Mouse (Mus musculus) bone marrow macrophage, adult 2 months (primary cell): ENCODE measurements around the gene Acy3.

ENCODE experiments used
- CTCF ChIP-seq: IDR thresholded peaks from 2 replicates; pipeline ENCODE4 v1.5.1; 2012; ENCODE audit warnings: low read depth, mild to moderate bottlenecking, low read length, moderate library complexity
- POLR2A ChIP-seq: IDR thresholded peaks from 2 replicates; pipeline ENCODE4 v1.6.1; 2012; ENCODE audit warnings: mild to moderate bottlenecking, low read depth, low read length, borderline replicate concordance

GRCm38 (mm10) chr19:3997231-3997630, 10.9 kb downstream of the Acy3 start:
- TF ChIP-seq CTCF (no peak), POLR2A (no peak)
